Mouse (Mus musculus): ENCODE results near the gene Slc22a20. TPM values are rescaled to one million over a fixed set of nuclear protein-coding genes. Genes with fewer than 3 reads are reported as not detected.

Slc22a20 gene
- polyA plus RNA-seq, 1 experiment from 2014 or later = not detected

Other genes starting within 250 kb of the Slc22a20 start
- gene Ltbp3, start 245.2 kb downstream of the Slc22a20 start, polyA plus RNA-seq (2015; fragmentation: Nextera tagmentation; extraction: Ambion mirVana) = 8.2 and 12.6 TPM in 2 replicates
- 87.6 and 94.7 TPM in 2 replicates for gene Scyl1, start 214.7 kb downstream of the Slc22a20 start, polyA plus RNA-seq (2015; fragmentation: Nextera tagmentation; extraction: Ambion mirVana)
- 16.1 and 19.2 TPM in 2 replicates for gene Frmd8, start 110.9 kb downstream of the Slc22a20 start, polyA plus RNA-seq (2015; fragmentation: Nextera tagmentation; extraction: Ambion mirVana)
- gene Slc25a45, start 108.3 kb downstream of the Slc22a20 start, polyA plus RNA-seq (2015; fragmentation: Nextera tagmentation; extraction: Ambion mirVana) = 2.0 and 2.9 TPM in 2 replicates
- 13.8 and 16.4 TPM in 2 replicates for gene Tigd3, start 92.0 kb downstream of the Slc22a20 start, polyA plus RNA-seq (2015; fragmentation: Nextera tagmentation; extraction: Ambion mirVana)
- gene Dpf2, start 73.1 kb downstream of the Slc22a20 start, polyA plus RNA-seq (2015; fragmentation: Nextera tagmentation; extraction: Ambion mirVana) = 122 and 130 TPM in 2 replicates
- gene Cdc42ep2, start 61.3 kb downstream of the Slc22a20 start, polyA plus RNA-seq (2015; fragmentation: Nextera tagmentation; extraction: Ambion mirVana) = 16.3 and 16.7 TPM in 2 replicates
- 25.3 and 25.4 TPM in 2 replicates for gene Pola2, start 21.9 kb downstream of the Slc22a20 start, polyA plus RNA-seq (2015; fragmentation: Nextera tagmentation; extraction: Ambion mirVana)
- gene Capn1, start 29.8 kb upstream of the Slc22a20 start, polyA plus RNA-seq (2015; fragmentation: Nextera tagmentation; extraction: Ambion mirVana) = 2.9 and 3.3 TPM in 2 replicates
- gene Syvn1, start 60.4 kb upstream of the Slc22a20 start, polyA plus RNA-seq (2015; fragmentation: Nextera tagmentation; extraction: Ambion mirVana) = 36.8 and 39.3 TPM in 2 replicates
- 62.5 and 65.1 TPM in 2 replicates for gene Mrpl49, start 71.6 kb upstream of the Slc22a20 start, polyA plus RNA-seq (2015; fragmentation: Nextera tagmentation; extraction: Ambion mirVana)
- 459 and 483 TPM in 2 replicates for gene Fau, start 71.7 kb upstream of the Slc22a20 start, polyA plus RNA-seq (2015; fragmentation: Nextera tagmentation; extraction: Ambion mirVana)
- 30.8 and 34.7 TPM in 2 replicates for gene Znhit2, start 75.0 kb upstream of the Slc22a20 start, polyA plus RNA-seq (2015; fragmentation: Nextera tagmentation; extraction: Ambion mirVana)
- gene Tm7sf2, start 82.2 kb upstream of the Slc22a20 start, polyA plus RNA-seq (2015; fragmentation: Nextera tagmentation; extraction: Ambion mirVana) = 51.3 and 53.8 TPM in 2 replicates
- 100.0 and 102 TPM in 2 replicates for gene Vps51, start 91.1 kb upstream of the Slc22a20 start, polyA plus RNA-seq (2015; fragmentation: Nextera tagmentation; extraction: Ambion mirVana)
- not detected in 2 replicates for gene Tmem262, start 93.9 kb upstream of the Slc22a20 start, polyA plus RNA-seq (2015; fragmentation: Nextera tagmentation; extraction: Ambion mirVana)
- gene Gm28374, start 96.1 kb upstream of the Slc22a20 start, polyA plus RNA-seq (2015; fragmentation: Nextera tagmentation; extraction: Ambion mirVana) = 1.3 and 1.5 TPM in 2 replicates
- 86.8 and 87.6 TPM in 2 replicates for gene Zfpl1, start 98.8 kb upstream of the Slc22a20 start, polyA plus RNA-seq (2015; fragmentation: Nextera tagmentation; extraction: Ambion mirVana)
- 5.1 and 7.2 TPM in 2 replicates for gene Cdca5, start 98.8 kb upstream of the Slc22a20 start, polyA plus RNA-seq (2015; fragmentation: Nextera tagmentation; extraction: Ambion mirVana)
- gene AC131692.1, start 108.3 kb upstream of the Slc22a20 start, polyA plus RNA-seq (2015; fragmentation: Nextera tagmentation; extraction: Ambion mirVana) = not detected in 2 replicates
- gene Naaladl1, start 119.6 kb upstream of the Slc22a20 start, polyA plus RNA-seq (2015; fragmentation: Nextera tagmentation; extraction: Ambion mirVana) = 0.41 and 0.53 TPM in 2 replicates
- gene Sac3d1, start 132.5 kb upstream of the Slc22a20 start, polyA plus RNA-seq (2015; fragmentation: Nextera tagmentation; extraction: Ambion mirVana) = 48.3 and 51.2 TPM in 2 replicates
- 59.1 and 65.6 TPM in 2 replicates for gene Snx15, start 142.2 kb upstream of the Slc22a20 start, polyA plus RNA-seq (2015; fragmentation: Nextera tagmentation; extraction: Ambion mirVana)
- 0.20 TPM in 1 of 2 replicates, not detected in the other for gene Batf2, start 154.8 kb upstream of the Slc22a20 start, polyA plus RNA-seq (2015; fragmentation: Nextera tagmentation; extraction: Ambion mirVana)
- 146 and 150 TPM in 2 replicates for gene Arl2, start 155.4 kb upstream of the Slc22a20 start, polyA plus RNA-seq (2015; fragmentation: Nextera tagmentation; extraction: Ambion mirVana)
- not detected in 2 replicates for gene Majin, start 198.2 kb upstream of the Slc22a20 start, polyA plus RNA-seq (2015; fragmentation: Nextera tagmentation; extraction: Ambion mirVana)
- gene Gpha2, start 240.2 kb upstream of the Slc22a20 start, polyA plus RNA-seq (2015; fragmentation: Nextera tagmentation; extraction: Ambion mirVana) = not detected in 2 replicates
- 141 and 149 TPM in 2 replicates for gene Ppp2r5b, start 249.7 kb upstream of the Slc22a20 start, polyA plus RNA-seq (2015; fragmentation: Nextera tagmentation; extraction: Ambion mirVana)

All from midbrain, embryonic 15.5 days (tissue).